Mouse (Mus musculus): ENCODE results near the gene Fam172a.

Fam172a gene

DNA sequence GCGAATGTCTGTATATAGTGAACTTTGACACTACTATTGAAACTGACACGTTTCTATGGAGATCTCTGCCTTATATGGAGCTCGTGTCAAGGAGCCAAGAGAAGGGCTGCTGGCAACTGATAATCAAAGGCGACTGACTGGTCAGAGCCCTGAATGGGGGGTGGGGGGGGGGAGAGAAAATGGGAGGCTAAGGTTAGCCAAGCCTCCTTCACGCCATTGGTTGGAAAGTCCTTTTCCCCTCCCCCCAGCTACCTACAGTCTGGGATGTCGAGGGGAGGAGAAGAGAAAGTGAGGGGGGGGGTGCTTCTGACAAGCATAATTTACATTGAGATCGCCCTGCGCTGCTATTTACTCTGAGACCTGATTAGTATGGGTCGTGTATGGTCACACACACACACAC lies 498.6 kb downstream of the Fam172a start:
- DNase-seq (ENCODE audit: low spot score): no peak

- peak; percentile 73 for DNase-seq (ENCODE audit: low spot score)
Observed at GRCm38 (mm10) chr13:78200991-78201870, 499.4 kb downstream of the Fam172a start.

- no peak for DNase-seq (ENCODE audit: low spot score)
Observed at GRCm38 (mm10) chr13:78201871-78202565, 500.2 kb downstream of the Fam172a start.

- no peak for DNase-seq (ENCODE audit: low spot score)
Observed at GRCm38 (mm10) chr13:78202574-78203347, 500.9 kb downstream of the Fam172a start.

- no peak for DNase-seq (ENCODE audit: low spot score)
Observed at GRCm38 (mm10) chr13:78203348-78204061, 501.7 kb downstream of the Fam172a start.

GRCm38 (mm10) chr13:78205426-78205825 lies 503.6 kb downstream of the Fam172a start:
- DNase-seq (ENCODE audit: low spot score): no peak

DNA sequence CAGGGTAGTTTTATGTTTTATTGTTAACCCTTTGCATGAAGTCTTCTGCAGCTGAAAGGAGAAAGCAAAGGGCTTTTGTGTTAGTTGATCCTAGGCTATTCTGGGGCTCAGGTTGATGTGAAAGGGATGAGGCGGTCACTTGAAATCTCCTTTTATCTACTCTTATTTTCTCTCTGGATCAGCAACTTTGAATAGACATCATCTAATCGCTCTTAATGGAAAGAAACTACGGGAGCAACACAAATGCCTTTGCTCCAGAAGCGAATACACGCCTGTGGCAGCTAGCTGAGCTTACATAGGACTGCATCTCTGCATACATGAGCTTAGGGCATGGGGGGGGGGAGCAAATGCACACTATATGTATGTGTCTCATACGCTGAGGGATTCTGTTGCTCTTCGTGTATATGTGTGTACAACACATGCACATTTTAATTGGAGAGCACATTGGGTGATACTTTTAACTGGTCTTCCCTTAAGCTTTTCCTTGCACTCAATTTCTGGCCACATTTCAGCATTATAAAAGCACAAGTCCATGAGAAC lies 505.1 kb downstream of the Fam172a start:
- no peak for DNase-seq (ENCODE audit: low spot score)

- no peak for DNase-seq (ENCODE audit: low spot score)
Observed at GRCm38 (mm10) chr13:78207796-78208645, 506.2 kb downstream of the Fam172a start.

GRCm38 (mm10) chr13:78208689-78209410 lies 507.0 kb downstream of the Fam172a start:
- DNase-seq (ENCODE audit: low spot score): no peak

GRCm38 (mm10) chr13:78209611-78210028 lies 507.8 kb downstream of the Fam172a start:
- DNase-seq (ENCODE audit: low spot score): no peak

- DNase-seq (ENCODE audit: low spot score): no peak
Observed at GRCm38 (mm10) chr13:78210029-78210747, 508.4 kb downstream of the Fam172a start.

DNA sequence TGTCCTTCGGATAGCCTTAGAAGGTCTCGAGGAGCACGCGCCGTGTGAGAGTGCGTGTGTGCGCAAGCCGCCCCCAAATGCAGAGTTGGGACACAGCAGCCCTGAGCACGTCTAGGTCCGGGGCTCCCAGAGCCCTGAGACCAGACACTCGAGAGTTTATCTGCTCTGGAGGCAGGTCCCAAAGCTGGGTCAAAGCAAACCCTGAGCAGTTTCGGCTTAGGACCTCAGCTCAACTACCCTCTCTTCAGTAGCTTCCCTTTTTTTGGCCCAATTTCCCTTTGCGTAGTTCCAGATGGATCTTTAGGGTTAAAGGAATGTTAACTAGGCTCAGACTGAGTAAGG lies 508.9 kb downstream of the Fam172a start:
- no peak for DNase-seq (ENCODE audit: low spot score)

DNA sequence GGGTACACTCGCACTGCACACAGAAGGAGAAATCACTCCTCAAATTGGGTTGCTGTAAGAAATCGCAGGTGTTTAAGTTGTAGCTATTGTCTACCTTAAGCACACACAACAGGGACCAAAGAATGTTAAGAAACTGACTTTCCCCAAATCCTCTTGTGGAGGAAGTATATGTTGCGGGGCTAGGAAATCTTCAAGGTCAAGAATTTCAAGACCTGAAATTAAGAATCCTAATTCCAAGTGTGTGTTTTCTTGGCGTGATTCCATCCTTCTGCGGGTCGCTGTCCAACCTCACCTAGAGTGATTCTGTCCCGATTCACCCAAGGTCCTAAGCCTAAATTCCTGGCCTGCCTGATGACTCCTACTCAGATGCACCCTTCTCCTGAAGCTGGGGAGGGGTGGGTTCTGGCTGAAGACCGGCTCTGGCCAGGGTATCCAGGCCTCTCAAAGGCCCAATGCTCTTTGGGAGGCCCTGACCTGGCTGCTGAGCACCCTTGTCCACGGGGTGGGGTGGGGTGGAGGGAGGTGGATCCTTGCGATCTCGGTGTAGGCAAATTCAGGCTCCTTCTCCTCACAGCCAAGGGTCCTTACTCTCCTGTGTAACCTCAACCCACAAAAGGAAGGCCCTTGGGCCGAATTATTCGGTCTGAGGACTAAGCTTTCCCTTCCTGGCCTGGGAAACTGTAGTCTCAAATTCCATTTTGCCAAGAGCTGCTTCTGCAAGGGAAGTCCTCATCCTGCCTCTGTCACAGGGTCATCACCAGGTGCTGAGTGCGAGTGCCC lies 509.6 kb downstream of the Fam172a start:
- no peak for DNase-seq (ENCODE audit: low spot score)

GRCm38 (mm10) chr13:78212111-78212510 lies 510.3 kb downstream of the Fam172a start:
- no peak for DNase-seq (ENCODE audit: low spot score)

GRCm38 (mm10) chr13:78213155-78213554 lies 511.3 kb downstream of the Fam172a start:
- no peak for DNase-seq (ENCODE audit: low spot score)

GRCm38 (mm10) chr13:78215223-78215622 lies 513.4 kb downstream of the Fam172a start:
- no peak for DNase-seq (ENCODE audit: low spot score)
